Mouse (Mus musculus) midbrain, embryonic 14.5 days (tissue): ENCODE measurements at regions not wholly inside any gene's neighbourhood (a gene's known extent, or its start where the extent isn't known, plus 50 kb on each side); places are given as distances from the start of the nearest gene placed in this dataset.
A peak's percentile ranks its signal among the peaks of the same experiment; 100 is the strongest.

ENCODE experiments used
- ATAC-seq: fragments of 200-750 bp; cut with Nextera tagmentation; 2 replicates; pipeline ENCODE4 v1.8.0; 2017; ENCODE audit warnings: moderate number of reproducible peaks, moderate library complexity; ENCODE audit not compliant: low FRiP score, low TSS enrichment
- DNase-seq: peaks from one replicate; pipeline ENCODE4 v3.0.0-alpha.2; 2015
- H3K27ac ChIP-seq: fragments of 300-500 bp; sonication (generic); replicated peaks from 2 replicates; pipeline ENCODE4 v1.5.1; 2014; ENCODE audit warnings: mild to moderate bottlenecking, low read depth, low read length, moderate library complexity
- H3K27me3 ChIP-seq: fragments of 300-500 bp; sonication (generic); 2 replicates; pipeline ENCODE4 v1.6.1; 2014; ENCODE audit warnings: low read length, control low read depth, mixed read lengths; ENCODE audit not compliant: control insufficient read depth, insufficient read depth
- H3K36me3 ChIP-seq: fragments of 300-500 bp; sonication (generic); 2 replicates; pipeline ENCODE4 v1.6.1; 2014; ENCODE audit warnings: low read length, control low read depth; ENCODE audit not compliant: control insufficient read depth, insufficient read depth
- H3K4me1 ChIP-seq: fragments of 300-500 bp; sonication (generic); 2 replicates; pipeline ENCODE4 v1.6.1; 2014; ENCODE audit warnings: mild to moderate bottlenecking, antibody characterized with exemption, low read length, control low read depth; ENCODE audit not compliant: control insufficient read depth, insufficient read depth
- H3K4me2 ChIP-seq: fragments of 300-500 bp; sonication (generic); 2 replicates; pipeline ENCODE4 v1.6.1; 2014; ENCODE audit warnings: mild to moderate bottlenecking, low read length, moderate library complexity
- H3K4me3 ChIP-seq: fragments of 300-500 bp; sonication (generic); replicated peaks from 2 replicates; pipeline ENCODE4 v1.5.1; 2014; ENCODE audit warnings: low read depth, low read length
- H3K9ac ChIP-seq: fragments of 300-500 bp; sonication (generic); replicated peaks from 2 replicates; pipeline ENCODE4 v1.6.1; 2014; ENCODE audit warnings: mild to moderate bottlenecking, low read length, moderate library complexity
- H3K9me3 ChIP-seq: fragments of 300-500 bp; sonication (generic); 2 replicates; pipeline ENCODE4 v1.6.1; 2016; ENCODE audit warnings: low read length, control low read depth, mixed read lengths; ENCODE audit not compliant: control insufficient read depth
- WGBS: fragments of 180-500 bp; shearing (Covaris S2); extraction: QIAGEN DNeasy Blood & Tissue Kit; methylation state at CpG from one replicate; pipeline ENCODE4 v1.1.7; 2014; 5-methylcytosine and 5-hydroxymethylcytosine counted together

GRCm38 (mm10) chr14:78428233-78429019 lies 108.2 kb downstream of the Akap11 start:
- Histone ChIP-seq H3K9ac (no peak overlapping the region), H3K4me2 (no peak overlapping the region), H3K4me1 (no peaks in the 10 kb centered on the region), H3K9me3 (no peaks in the 10 kb centered on the region), H3K27ac (no peak overlapping the region), H3K36me3 (no peaks in the 10 kb centered on the region), H3K27me3 (no peaks in the 10 kb centered on the region), H3K4me3 (no peak overlapping the region)
- ATAC-seq: no peak
- no peak for DNase-seq
- 83% methylated on average over 10 of the region's 10 CpGs for WGBS

GRCm38 (mm10) chr14:78427062-78427461 lies 109.5 kb downstream of the Akap11 start:
- Histone ChIP-seq H3K9me3 (no peaks in the 10 kb centered on the region), H3K9ac (no peak overlapping the region), H3K36me3 (no peaks in the 10 kb centered on the region), H3K4me3 (no peak overlapping the region), H3K27ac (no peak overlapping the region), H3K4me1 (no peaks in the 10 kb centered on the region), H3K27me3 (no peaks in the 10 kb centered on the region), H3K4me2 (no peak overlapping the region)
- 88% methylated on average over 3 of the region's 3 CpGs for WGBS
- DNase-seq (no peak), ATAC-seq (no peak)

- Histone ChIP-seq H3K4me2 (no peak overlapping the region), H3K9me3 (no peaks in the 10 kb centered on the region), H3K4me1 (no peaks in the 10 kb centered on the region), H3K36me3 (no peaks in the 10 kb centered on the region), H3K27me3 (no peaks in the 10 kb centered on the region), H3K9ac (no peak overlapping the region), H3K4me3 (no peak overlapping the region), H3K27ac (no peak overlapping the region)
- ATAC-seq: no peak
- DNase-seq: no peak
- WGBS: 73% methylated on average over 3 of the region's 3 CpGs
These were observed 114.0 kb downstream of the Akap11 start for GRCm38 (mm10) chr14:78422601-78423000.

GRCm38 (mm10) chr14:78420966-78421365 lies 113.1 kb upstream of the Tnfsf11 start:
- H3K27me3 ChIP-seq: no peaks in the 10 kb centered on the region
- H3K36me3 ChIP-seq: no peaks in the 10 kb centered on the region
- H3K4me1 ChIP-seq: no peaks in the 10 kb centered on the region
- ATAC-seq (no peak), DNase-seq (peak; percentile 23)
- no peak overlapping the region for H3K4me3 ChIP-seq
- no peaks in the 10 kb centered on the region for H3K9me3 ChIP-seq
- no peak overlapping the region for H3K9ac ChIP-seq
- H3K27ac ChIP-seq: no peak overlapping the region
- WGBS: 58% methylated on average over 2 of the region's 2 CpGs
- no peak overlapping the region for H3K4me2 ChIP-seq

GRCm38 (mm10) chr14:78420176-78420575 lies 112.3 kb upstream of the Tnfsf11 start:
- Histone ChIP-seq H3K27me3 (no peaks in the 10 kb centered on the region), H3K4me3 (no peak overlapping the region), H3K4me1 (no peaks in the 10 kb centered on the region), H3K27ac (no peak overlapping the region), H3K36me3 (no peaks in the 10 kb centered on the region), H3K4me2 (no peak overlapping the region), H3K9me3 (no peaks in the 10 kb centered on the region), H3K9ac (no peak overlapping the region)
- 80% methylated on average over 3 of the region's 3 CpGs for WGBS
- DNase-seq (no peak), ATAC-seq (no peak)

- Histone ChIP-seq H3K27me3 (no peaks in the 10 kb centered on the region), H3K36me3 (no peaks in the 10 kb centered on the region), H3K27ac (no peak overlapping the region), H3K9me3 (no peaks in the 10 kb centered on the region), H3K4me2 (no peak overlapping the region), H3K9ac (no peak overlapping the region), H3K4me3 (no peak overlapping the region), H3K4me1 (no peaks in the 10 kb centered on the region)
- DNase-seq (no peak), ATAC-seq (no peak)
- WGBS: 75% methylated on average over 3 of the region's 3 CpGs
These were observed 97.7 kb upstream of the Tnfsf11 start for GRCm38 (mm10) chr14:78405568-78405967.

- Histone ChIP-seq H3K4me1 (no peaks in the 10 kb centered on the region), H3K9ac (no peak overlapping the region), H3K27ac (no peak overlapping the region), H3K27me3 (no peaks in the 10 kb centered on the region), H3K4me3 (no peak overlapping the region), H3K4me2 (no peak overlapping the region), H3K9me3 (no peaks in the 10 kb centered on the region), H3K36me3 (no peaks in the 10 kb centered on the region)
- no peak for ATAC-seq
- no peak for DNase-seq
- 81% methylated on average over 2 of the region's 2 CpGs for WGBS
These were observed 90.1 kb upstream of the Tnfsf11 start for GRCm38 (mm10) chr14:78397914-78398313.

- Histone ChIP-seq H3K9ac (no peak overlapping the region), H3K9me3 (no peaks in the 10 kb centered on the region), H3K36me3 (no peaks in the 10 kb centered on the region), H3K4me2 (no peak overlapping the region), H3K4me3 (no peak overlapping the region), H3K4me1 (no peaks in the 10 kb centered on the region), H3K27ac (no peak overlapping the region), H3K27me3 (no peaks in the 10 kb centered on the region)
- no peak for ATAC-seq
- DNase-seq: no peak
- WGBS: 96% methylated on average over 6 of the region's 6 CpGs
These were observed 87.8 kb upstream of the Tnfsf11 start for GRCm38 (mm10) chr14:78395631-78396030.

GRCm38 (mm10) chr14:78387011-78387410 lies 79.2 kb upstream of the Tnfsf11 start:
- H3K4me1 ChIP-seq: no peaks in the 10 kb centered on the region
- WGBS: 87% methylated on average over 5 of the region's 5 CpGs
- H3K27me3 ChIP-seq: no peaks in the 10 kb centered on the region
- no peak for DNase-seq
- H3K36me3 ChIP-seq: no peaks in the 10 kb centered on the region
- no peak overlapping the region for H3K9ac ChIP-seq
- no peaks in the 10 kb centered on the region for H3K9me3 ChIP-seq
- H3K4me3 ChIP-seq: no peak overlapping the region
- no peak overlapping the region for H3K27ac ChIP-seq
- no peak for ATAC-seq
- H3K4me2 ChIP-seq: no peak overlapping the region
